Mouse (Mus musculus) kidney, postnatal 4 days (tissue): ENCODE results near the gene Samd4.

Experiments
- DNase-seq, 2 experiments: peaks; one replicate each; pipeline ENCODE4 v3.0.0; 2021; ENCODE audit warnings: mixed read lengths in 2 of 2

The Samd4 gene

DNA sequence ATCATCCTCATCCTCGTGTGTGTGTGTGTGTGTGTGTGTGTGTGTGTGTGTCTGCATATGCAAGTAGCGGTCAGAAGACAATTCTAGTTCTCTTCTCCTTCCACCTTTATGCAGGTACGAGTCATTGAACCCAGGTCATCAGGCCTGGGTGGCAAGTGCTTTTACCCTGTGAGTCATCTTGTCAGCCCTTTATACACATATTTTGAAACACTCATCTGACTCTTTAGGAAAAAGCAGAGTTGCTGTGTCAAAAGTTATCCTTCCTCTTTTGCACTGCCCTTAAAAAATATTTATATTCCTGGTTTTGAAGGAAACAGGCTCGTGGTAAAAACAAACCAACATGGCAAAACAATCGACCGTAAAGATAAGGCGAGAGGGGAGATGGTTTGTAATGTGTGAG is 29.8 kb downstream of the Samd4 start:
- no peak for DNase-seq

DNA sequence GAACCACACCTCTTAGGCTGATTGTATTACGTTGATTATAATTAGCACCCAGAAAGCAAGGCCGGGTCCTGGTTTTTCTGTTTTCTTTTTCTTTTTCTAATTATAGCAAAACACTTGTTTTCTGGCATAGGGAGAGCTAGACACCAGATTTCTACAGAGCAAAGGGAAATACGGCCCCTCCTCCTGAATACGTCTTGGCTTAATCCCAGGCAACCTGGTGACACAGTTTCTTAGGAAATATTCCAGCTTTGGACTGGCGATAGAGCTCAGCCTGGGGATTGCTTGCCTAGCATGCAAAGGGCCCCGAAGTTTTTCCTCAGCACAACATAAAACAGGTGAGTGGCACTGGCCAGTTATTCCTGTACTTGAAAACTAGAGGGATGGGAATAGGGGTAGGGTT is 31.7 kb downstream of the Samd4 start:
- DNase-seq = no peak

DNA sequence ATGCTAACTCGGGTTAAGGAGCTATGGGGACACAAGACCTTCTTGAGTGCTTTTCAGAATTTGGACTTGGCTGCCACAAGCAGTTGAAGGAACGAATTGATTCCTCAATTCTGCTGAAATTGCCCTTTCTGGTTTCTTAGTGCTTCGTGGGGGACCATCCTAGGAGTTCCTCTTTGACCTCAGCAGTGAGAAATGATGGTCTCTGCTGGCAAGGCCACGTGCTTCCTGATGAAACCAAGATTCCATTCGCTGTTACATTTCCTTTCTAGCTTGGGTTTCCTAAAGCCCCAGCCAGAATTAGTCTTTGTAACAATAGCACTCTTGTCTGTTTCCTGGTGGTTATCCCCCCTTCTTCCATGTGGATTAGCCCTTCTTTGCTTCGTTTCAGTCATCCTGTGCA is 32.9 kb downstream of the Samd4 start:
- DNase-seq = no peak

DNA sequence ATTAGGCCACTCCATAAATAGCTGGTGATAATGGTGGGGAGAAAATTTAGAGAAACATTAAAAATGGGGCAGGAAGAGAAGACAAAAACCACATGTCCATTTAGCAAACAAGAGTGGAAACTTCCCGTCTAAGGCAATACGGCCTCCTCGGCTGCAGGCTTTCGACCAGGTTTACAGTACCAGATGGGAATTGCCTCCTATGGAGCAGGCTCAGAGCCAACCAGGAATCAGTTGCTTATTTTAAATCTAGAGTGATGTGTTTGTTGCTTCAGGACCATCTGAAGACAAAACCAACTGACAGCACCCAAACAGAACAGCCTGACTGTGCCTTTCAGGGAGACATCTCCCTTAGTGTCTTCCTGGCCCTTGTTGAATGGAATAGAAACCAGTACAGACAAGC is 33.9 kb downstream of the Samd4 start:
- no peak for DNase-seq

DNA sequence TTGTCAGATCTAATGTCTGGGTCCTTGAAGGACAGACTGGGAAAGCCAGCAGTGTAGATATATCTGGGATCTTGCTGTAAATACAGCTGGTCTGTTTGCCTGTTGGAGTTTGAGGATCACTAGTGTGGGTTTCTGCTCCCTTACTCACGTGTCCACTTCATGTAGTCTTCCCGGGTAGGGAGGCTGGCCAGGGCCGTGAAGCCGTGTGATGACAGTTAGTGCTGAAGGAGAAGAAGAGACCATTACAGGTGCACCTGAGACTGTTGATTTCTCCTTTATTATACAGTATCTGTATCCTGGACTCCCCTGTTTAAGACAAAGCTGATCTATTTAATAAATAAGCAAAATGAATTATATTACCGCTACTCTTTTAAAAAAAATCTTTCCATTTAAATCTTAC is 34.5 kb downstream of the Samd4 start:
- no peak for DNase-seq

DNA sequence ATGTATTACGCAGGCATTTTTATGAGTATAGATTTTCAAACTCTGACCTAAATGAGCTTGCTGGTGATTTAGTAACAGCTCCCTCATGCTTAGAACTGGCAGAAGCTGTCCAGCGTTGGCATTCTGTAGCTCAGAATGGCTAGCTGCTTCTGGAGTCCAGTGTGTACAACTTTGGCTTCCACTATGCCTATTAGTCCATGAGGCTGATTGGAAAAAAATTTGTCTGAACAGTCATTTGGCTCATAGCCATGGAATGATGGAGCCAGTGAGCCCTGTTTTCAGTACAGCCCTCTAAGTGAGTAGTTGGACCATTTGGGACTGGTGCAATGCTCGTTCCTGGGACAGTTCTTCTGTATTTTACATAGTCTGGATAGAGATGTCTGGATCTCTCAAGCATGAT is 34.9 kb downstream of the Samd4 start:
- no peak for DNase-seq

DNA sequence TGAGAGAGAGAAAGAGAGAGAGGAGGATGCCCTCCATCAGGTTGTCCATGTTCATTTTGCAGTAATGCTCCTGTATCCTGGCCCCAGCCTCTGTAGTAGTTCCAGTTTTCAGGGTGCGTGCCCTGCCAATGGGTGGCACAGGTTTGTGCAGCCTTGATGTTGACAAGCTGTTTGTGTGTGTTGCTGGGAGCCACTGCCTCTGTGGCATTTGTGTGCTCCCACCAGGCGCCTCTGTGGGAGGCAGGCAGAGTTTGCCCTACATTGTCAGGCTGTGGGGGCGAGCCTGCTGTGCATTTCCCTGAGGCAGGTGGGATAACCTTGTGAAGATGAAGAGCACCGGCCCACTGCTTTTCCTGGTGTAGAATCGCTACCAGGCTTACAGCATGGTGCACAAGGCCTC is 37.8 kb downstream of the Samd4 start:
- peak in 1 of 2 experiments; percentile 26 for DNase-seq

DNA sequence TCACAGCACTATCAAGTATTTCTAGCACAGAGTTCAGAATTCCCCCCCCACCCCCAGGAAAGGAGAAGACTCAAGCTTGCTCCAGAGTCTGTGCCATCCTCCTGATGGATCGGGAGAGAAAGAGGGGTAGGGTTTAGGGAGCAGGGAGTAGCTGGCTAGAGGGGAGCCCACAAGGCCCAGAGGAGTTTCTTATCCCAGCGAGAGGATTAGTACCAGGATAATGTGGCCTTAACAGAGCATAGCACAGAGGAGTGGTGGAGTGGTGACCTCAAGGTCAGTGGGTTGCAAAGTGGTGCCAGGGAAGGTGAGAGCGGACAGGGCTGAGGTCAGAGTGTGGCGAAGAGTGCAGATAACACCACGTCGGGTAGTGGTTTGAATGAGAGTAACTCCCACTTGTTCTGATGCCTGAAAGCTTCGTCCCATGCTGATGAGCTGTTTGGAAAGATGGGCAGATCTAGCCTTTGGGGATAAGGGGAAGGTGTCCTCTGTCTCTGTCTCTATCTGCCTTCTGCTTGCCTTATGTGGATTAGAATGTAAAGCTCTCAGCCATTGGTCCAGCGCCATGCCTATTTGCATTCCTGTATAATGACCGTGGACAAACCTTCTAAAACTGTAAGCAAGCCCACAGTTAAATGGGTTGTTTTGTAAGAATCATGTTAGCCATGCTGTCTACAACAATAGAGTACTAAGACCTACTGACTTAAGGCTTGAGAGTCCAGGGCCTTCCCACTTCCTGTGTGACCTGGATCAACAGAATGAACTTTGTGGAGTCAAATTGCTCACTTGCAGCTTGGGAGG is 38.7 kb downstream of the Samd4 start:
- no peak for DNase-seq

DNA sequence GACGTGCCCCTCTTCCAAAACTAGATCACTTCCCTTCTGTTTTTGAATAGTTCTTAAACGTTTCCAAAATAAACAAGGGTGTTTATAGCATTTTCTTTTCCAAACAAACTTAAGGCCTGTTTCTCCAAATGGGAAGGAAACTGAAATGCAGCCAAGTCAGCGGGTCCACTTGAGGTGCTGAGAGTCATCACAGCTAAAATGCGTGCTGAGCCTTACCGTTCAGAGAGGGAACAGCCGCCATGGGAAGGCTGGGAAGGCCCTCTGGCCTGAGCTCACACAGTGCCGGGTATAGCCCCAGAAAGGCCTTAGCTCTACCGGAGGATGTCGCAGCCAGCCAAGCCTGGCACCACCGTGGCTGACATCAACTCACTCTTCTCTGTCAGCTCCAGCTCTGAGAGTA is 41.3 kb downstream of the Samd4 start:
- peak; percentile 27 to 40 for DNase-seq

DNA sequence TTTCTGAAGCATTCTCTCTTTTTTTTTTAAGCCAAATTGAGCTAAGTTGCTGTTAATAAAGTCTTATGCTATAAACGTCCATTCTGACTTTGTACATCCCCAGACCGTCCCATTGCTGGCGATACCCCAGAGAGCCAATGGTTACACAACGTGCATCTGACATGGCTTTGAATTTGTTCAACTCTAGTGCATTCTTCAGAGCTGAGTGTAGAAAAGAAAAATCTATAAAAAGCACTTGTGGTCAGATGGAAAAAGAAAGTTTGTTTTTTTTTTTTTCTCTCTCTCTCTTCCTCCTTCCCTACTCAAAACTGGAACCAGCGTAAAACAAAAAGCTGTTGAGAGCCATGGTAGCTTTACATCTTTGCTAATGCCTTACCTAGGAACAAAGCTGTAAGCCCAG is 41.8 kb downstream of the Samd4 start:
- DNase-seq = peak in 1 of 2 experiments; percentile 21

DNA sequence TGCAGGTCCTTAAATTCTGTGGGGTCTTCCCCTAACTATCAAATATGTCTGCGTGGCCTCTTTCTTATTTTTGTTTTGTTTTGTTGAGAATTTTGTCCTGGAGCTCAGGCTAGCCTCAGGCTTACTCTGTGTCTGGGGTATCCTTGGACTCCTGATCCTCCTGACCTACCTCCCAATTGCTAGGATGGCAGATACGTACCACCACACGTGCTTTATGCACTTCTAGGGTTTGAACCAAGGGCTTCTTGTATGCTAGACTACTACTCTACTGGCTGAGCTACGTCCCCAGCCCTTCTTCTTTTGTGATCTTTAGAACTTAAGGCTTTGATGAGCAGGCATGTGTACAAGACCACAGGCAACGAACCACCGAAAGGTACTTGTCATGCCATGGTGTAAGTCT is 45.9 kb downstream of the Samd4 start:
- no peak for DNase-seq

DNA sequence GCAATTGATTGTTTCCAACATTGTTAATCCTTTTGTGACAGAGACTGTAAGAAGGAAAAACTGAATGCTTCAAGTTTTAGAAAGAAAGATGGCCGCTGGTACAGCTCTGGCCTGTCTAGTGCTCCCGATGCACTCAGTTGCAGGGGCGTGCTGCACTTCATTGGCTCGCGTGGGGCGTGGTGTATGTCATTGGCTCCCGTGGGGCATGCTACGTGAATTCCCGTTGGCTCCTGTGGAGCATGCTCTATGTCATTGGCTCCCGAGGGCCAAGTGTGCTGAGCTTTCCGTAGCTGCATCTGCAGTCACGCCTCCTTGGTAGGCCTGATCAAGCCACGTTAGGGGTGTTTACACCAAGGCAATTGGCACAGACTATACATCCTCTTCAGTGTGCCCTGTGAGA is 49.5 kb downstream of the Samd4 start:
- no peak for DNase-seq

DNA sequence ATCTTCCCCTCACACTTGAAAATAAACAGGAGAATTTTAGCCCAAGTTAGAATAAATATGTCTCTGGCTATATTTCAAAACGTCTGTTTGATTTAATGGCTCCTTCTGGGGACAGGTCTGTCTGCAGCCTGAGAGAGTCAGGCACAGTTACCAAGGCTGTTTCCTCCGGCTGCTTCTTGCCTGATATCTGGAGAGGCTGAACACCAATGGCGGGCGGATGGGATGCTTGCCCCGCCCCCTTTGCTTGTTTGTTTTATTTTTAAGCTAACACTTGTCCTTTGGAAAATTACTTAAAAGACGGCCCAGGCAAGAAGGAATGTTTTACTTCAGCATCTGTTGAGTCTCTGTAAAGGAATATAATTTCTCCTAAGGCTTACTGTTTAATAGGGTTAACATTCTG is 50.1 kb downstream of the Samd4 start:
- DNase-seq = peak; percentile 61 to 67

DNA sequence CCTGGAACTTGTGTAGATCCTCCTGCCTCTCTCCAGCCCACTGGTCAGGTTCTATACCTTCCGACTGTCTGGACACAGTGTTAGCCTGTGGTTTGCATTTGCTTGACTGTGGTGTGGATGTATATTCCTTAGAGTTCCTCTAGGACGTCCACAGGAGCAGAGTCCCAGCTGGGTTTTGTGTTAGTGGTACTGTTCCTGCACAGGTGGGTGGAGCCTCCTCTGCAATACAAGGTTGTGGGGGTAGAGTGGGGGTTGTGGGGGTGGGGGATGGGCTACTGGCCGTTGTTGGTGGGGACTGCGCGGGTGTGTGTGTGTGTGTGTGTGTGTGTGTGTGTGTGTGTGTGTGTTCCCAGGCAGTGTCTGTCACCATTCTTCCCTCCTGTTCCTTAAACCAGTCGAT is 58.4 kb downstream of the Samd4 start:
- DNase-seq = no peak

DNA sequence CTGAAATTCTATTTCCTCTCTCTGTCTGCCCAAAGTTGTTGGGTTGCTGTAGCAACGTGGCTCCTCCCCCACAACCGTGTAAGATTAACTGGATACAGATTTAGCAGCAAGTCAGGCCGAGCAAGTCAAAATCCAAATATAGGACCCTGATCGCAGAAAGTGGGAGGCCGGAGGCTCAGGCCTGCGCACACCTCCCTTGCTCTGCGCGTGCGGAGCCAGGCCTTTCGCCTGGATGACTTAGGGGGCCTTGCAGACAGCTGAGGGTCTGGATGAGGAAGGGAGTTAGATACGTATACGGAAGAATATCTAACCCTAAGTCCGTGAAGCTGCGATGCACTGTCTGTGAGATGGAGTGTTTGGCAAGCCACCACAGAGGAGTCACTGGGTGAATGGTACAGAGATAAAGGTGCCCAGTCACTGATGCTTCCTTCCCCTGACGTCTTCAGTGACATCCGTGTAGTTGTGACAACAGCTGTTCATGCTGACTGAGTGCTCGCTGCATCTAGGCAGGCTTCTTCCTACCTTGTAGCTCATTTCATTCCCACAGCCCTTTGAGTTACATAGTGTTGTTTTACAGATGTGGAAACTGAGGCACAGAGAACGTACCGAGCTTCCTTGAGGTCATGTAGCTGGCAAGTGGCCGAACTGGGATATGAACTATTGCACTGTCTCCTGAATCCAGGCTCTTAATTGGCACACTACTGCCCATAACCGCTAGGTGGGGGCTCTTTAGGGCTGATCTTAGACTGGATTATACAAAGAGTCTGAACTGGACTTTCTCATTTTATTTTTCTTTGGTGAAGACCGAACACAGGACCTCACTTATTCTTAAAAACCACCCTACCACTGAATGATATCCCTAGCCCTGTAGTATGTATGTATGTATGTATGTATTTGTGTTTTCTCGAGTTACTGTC is 59.5 kb downstream of the Samd4 start:
- DNase-seq = peak; percentile 81 to 84

DNA sequence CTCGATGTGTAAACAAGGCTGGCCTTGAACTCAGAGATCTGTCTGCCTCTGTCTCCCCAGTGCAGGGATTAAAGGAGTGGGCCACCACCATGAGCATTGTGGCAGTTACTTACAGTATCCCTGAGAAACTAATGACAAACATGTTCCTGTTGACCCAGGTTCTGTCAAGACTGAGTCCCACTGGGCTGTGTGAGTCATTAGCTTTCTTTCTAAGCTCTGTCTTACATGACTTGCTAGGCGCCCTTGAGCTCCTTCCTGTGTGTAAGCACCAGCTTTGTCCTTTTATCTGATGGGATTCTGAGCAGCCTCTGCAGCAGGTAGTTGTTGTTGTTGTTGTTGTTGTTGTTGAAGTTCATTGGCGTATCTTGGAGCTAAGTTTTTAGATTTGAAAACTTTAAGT is 61.8 kb downstream of the Samd4 start:
- DNase-seq = no peak

DNA sequence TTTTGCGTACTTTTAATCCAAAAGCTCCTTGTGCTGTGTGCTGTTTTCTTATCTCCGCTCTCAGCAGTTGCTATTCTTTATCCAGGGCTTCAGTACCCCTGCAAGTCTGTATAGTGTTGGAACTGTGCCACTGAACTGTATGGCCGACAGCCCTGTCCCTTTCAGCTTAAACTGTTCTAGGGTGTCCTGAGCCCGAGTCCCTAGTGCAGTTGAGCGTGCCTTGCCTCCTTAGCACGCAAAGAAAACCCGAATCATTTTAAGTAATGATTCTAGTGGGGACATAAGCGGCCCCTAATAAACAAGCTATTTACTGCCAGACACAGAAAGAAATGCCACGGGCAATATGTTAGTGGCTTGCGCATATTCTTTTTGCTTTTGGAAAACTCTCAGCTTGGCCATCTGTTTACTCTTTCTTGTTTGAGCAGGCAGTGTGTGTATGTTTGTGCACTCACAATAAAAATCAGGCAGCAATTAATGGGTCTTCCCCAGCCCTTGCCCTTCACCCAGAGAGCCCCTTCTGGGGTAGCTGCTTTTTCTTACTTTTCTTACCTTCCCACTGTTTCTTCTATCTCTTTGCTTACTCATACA is 63.3 kb downstream of the Samd4 start:
- no peak for DNase-seq

DNA sequence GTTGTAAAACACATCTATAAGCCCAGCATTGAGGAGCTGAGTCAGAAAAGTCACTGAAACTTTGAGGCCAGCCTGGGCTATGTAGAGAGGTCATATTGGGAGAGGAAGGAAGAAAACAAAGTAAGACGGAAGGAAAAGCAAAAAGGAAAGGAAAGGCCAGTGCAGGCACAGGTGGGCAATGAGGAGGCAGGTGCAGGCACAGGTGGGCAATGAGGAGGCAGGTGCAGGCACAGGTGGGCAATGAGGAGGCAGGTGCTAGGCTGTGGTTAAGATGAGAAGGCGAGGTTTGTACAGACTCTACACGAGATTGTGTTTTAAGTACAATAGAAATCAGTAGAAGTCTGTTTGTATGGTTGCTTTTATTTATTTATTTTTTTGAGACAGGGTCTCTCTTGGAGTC is 65.0 kb downstream of the Samd4 start:
- DNase-seq = no peak

DNA sequence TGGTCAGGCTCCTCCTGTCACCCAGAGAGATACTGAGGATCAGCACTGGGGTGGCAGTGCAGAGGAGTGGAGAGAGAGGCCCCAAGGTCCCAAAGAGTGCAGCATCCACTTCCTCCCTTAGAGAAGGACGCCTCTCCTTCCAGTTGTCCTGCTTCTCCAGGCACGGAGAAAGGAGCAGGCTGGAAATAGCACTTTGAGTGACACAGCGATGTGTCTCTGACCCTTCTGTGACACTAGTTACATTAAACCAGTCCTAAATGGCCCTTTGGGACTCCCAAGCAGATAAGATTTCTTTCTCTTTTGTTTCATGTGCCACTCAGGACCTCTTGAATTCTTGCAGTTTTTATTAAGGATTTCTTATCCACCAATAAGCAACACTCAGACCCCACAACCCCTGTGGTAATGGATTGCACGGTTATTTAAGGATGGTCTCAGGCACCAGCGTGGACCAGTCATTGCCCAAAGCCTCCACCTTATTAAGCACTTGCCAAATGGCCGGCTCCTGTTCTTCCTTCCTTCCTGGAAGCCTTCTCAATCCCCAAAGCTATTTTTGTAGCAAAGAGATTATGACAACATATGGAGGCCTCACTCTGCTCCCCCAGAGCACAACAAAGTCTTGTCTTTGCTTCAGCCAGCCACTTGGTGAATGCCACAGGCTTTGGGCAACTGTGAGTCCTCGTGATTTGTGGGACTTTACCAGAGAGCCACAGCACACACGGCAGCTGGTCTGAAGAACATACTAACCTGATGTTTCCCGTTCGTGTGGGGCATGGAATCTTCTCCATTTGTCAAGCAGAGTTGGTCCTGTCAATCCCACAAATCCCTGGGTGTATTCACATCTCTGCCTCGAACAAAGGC is 68.1 kb downstream of the Samd4 start:
- DNase-seq = no peak

DNA sequence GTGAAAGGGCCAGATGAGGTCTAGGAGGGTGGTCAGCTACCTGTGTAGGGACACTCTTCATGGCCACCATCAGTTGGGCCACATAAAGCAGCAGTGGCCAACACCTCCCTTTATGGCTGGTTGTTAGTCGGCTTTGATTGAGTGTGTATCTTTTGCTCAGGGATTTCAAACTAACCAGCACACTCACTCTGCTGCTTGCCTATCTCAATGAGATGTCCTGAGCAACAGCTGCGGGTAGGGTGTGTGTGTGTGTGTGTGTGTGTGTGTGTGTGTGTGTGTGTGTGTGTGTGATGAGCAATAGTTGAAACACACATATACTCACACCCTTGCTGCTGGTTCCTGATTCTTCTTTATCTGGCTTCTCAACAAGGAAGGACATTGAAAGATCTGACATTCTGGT is 69.6 kb downstream of the Samd4 start:
- DNase-seq = no peak

DNA sequence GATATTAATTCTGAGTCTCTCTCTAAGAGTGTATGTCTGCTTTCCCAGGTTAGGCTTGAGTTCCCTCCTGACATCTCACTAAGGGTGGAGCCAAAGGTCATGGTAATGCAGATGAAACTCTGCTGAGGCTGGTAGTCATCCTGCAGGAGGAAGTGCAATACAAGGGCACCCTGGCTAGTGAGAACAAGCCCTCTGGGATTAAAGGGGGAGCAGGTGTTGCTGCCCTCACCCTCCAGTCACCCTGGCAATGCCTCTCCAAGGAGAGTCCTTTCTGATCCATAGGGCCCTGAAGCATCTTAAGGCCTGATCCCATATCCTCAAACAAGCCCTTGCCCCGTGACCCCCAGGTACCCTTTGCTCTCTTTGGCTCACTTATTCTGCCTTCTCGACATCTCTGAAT is 72.5 kb downstream of the Samd4 start:
- no peak for DNase-seq

DNA sequence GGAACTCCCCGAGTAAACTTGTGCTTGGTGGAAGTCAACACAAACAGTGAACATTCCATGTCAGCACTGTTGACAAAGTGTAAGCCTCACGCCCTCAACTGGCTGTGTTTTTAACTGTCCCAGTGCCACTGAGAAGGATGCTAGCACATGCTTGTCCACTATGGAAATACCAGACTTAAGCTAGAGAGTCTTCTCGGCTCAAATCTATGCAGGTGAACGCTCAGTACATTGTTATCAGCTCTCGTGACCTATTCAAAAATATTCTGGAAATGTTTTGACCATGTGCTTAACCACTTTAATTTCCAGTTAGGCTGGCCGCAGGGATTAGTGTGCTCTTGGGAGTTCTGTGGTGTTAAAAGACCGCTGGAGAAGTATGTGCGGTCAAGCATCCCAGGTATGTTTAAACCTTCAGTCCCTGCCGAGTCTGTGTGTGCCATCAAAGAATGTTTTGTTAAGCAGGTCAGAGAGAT is 73.0 kb downstream of the Samd4 start:
- peak; percentile 31 to 42 for DNase-seq

DNA sequence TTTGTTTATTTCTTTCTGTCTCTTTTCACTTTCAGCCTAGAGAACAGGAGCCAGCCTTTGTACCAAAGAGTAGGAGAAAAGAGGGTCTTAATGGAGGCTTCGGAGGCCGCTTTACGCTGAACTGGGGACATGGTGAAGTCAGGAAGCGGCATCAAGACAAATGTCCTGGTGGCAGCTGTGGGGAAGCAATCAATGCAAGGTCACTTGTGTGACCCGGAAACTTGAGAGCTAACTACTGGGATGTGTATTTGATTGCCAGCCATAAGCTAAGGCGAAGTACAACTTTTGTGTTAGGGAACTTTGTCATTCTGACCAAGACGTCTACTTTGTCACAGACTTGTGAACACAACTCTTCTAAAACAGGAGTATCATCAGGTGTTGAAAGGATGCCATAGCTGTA is 73.5 kb downstream of the Samd4 start:
- no peak for DNase-seq
